Mouse (Mus musculus): Measurements from ENCODE around the gene Gm10837. TPM values are rescaled to one million over a fixed set of nuclear protein-coding genes. Genes with fewer than 3 reads are reported as not detected.

The Gm10837 gene
- total RNA-seq, 2 experiments from 2014 or later: not detected

DNA sequence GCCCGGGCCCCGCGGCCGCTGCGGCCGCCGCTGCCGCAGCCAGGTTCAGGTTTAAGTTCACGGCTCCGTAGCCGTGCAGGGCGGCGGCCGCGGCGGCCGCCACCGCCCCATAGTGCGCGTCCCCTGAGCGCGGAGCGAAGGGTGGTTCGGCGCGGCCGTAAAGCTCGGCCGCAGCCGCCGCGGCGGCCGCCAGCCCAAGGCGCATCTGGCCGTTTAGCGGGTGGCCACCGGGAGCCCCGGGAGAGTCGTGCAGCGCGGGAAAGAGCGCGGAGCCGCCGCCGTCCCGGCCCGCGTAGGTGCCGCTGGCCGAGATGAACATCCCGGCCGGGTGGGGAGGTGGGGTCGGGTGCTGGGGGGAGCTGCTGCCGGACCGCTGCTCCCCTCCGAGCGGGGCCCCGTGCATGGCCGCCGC lies 26.0 kb upstream of the Gm10837 start:
- ATAC-seq (ENCODE audit: poor library complexity, severe bottlenecking): no peak

DNA sequence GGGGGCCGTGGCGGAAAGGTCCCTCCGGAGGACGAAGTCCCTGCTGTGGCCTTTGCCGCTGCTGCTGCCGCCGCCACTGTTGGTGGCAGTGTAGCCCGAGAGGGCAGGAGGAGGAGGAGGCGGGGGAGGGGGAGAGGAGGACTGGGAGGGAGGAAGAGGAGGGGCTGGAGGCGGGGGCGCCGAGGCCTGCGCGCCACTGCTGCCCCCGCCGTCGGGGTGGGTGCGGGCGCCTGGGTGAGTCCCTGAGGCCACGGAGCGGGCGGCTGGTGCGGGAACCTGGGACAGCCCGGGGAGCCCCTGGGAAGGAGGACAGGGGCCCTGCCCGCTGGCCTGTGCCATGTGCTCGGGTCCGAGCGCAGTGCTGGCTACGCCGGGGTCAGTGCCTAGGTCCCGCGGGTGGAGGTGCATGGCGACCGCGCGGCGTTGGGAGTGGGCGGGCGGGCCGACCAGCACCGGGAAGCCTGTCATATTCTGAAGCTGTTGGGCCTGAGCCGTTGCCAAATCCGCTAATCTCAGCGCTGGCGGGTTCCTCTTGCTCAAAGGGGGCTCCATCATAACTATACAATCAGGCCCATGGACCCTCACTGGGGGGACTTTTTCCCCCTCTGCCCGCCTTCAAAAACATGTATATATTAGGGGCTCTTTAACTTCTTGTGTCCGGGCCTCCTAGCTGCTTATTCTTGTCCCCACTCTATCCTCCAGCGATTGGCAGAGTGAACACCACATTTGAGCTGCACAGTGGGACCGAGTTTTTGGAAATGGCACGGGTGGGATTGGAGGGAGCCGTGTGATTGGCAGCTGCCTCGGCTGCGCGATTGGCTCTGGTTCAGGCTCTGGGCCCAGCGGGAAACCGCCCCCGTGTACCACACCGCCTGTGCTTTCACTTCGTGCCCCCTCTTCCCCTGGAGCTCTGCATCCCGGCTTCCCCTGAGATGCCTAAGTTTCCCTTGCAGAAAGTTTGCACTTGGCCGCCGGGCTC lies 25.3 kb upstream of the Gm10837 start, which contains the start of gene Zic5:
Zic5 (minus strand) TSS at position 915 of the 979 bp plus-strand sequence.
- no peak for ATAC-seq (ENCODE audit: poor library complexity, severe bottlenecking)

DNA sequence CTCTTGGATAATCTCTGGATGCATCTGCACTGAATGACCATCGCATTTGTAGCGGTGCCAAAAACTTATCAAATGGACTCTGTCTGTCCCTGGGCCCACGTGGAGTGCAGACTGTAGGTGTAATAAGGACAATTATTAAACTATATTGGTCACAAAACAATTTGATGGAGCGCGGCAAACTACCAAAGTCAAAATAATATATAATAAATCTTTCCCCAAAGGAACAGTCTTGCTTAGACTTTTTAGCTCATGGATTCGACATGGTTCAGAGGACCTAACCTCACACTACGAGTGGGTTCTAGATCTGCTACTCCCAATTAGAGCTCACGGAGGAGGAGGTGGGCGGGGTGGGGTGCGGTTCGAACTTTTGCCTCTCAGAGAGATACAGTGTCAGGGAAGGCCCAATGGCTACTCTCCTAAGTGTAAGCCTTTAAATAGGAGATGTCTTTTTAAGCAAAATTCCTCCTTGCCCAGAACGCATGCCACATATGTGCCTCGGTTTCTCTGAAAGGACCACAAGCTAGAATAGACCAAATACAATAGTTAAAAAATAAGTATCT lies 24.4 kb upstream of the Gm10837 start:
- ATAC-seq (ENCODE audit: poor library complexity, severe bottlenecking): no peak

DNA sequence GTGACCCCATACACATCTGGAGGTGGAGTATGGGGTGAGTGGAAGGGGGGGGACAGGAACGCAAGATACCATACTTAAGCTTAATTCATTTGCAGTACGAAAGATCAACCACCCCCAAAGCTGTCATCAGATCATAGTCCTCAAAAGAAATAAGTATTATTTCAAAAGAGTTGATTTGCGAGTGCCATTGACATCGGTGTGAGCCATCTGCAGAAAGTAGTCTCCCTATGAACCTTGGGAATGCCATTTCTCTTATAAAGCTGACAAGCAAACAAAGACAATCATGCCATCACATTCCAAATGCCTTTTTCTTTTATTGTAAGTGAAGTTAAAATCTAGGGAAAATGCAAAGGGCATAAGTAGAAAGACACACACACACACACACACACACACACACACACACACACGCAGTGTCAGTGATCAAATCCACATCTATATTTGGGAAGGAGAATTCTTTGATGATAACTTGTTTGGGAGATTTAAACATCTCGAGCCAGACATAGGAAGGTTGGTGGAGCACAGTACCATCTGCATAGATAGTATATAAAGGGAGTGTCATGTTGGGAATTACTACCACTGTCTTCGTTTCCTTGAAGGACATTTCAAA lies 23.5 kb upstream of the Gm10837 start:
- no peak for ATAC-seq (ENCODE audit: poor library complexity, severe bottlenecking)

DNA sequence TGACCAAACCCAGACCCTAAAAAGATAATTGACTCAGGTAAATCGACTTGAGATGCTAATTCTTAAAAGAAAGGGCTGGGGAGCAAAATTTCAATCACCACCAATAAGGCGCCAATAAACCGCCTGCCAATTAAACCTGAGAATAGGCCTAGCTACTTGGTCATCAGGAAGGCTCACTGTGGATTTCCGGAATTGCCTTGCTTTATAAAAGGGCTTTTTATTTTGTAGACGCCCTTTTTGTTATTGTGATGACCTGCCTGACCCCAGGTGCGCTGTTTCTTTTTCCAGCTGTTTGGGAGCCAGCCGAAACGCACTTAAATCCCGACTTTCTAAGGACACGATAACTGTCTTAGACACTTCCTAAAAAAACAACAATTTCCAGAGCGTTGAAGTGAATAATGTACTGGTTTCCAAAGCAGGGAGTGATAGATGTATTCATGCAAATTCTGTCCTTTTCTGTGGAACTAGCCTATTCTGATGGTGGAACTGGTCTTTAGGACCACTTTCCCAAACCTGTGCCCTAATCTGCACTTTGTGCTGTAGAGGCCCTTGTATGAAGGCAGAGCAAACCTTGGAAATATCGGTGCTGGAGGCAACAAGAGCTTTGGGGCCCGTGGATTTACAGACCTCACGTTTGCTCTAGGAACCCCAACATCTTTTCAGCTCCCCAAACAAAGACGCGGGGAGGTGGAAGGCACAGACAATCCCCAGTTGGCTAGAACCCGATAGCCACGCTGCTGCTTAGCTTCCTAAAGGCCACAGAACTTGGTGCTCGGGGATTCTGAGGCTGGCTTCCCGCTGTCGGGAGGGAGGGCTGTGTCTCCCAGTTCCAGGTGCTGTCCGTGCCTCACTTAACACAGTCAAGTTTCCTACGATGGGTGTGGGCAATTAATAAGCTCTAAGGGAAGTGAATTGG lies 22.2 kb upstream of the Gm10837 start:
- no peak for ATAC-seq (ENCODE audit: poor library complexity, severe bottlenecking)

DNA sequence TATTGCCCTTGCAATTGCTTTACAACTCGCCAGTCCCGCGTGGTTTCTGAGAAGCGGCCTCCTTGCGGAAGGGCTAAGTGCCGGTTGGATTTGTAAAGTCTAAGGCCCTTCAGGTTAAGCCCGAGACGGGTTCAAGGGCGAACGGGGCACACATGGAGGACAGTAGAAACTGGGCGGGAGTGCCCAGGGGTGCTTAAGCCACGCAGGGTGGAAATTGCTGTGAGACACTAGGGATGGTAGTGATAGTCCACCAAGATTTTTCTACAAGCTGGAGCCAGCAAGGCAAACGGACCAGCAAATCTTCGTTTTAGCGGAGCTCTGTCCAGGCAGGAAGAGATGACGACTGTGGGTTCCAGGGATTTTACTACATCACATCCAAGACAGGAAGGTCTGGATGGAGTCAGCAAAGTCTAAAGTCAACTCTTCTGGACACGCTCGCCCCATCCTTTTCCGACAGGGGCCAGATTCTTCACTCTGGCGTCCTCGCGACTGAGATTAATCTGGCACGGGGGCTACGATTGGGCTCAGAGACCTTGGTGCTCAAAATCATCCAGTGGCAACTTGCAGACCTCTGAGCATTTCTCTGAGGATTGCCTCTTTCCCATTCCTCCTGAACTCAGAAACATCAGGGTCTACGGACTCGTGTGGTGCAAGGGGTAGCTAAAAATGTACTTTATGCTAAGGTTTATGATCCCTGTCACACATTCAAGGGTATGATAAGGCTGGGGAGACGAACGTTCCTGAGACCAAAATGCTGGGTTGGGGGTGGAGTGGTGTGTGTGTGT lies 21.2 kb upstream of the Gm10837 start:
- ATAC-seq (ENCODE audit: poor library complexity, severe bottlenecking): no peak

DNA sequence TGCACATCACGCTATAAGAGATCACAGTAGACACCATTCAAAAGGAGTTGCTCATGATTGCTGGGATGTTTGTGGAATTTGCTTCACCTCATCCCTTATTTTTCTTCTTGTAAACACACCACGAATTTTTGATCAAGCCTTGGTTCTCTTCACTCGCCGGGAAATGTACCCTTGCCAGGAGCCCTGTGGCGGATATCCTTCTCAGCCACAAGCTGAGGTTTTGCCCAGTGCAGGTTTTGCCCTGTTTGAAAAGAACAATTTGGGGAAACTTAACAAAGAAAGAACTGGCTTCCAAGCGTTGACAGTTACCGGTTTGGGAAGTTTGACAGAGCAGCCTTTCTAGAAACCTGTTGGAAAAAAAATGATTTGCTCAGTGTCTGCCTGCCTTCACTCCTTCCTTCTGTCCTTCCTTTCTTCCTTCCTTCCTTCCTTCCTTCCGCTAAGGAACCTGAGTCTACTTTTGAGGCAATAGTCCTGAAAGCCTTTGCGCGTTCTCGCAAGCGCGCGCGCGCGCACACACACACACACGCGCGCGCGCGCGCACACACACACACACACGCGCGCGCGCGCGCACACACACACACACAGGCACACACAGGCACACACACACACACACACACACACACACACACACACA lies 18.8 kb upstream of the Gm10837 start:
- no peak for ATAC-seq (ENCODE audit: poor library complexity, severe bottlenecking)

DNA sequence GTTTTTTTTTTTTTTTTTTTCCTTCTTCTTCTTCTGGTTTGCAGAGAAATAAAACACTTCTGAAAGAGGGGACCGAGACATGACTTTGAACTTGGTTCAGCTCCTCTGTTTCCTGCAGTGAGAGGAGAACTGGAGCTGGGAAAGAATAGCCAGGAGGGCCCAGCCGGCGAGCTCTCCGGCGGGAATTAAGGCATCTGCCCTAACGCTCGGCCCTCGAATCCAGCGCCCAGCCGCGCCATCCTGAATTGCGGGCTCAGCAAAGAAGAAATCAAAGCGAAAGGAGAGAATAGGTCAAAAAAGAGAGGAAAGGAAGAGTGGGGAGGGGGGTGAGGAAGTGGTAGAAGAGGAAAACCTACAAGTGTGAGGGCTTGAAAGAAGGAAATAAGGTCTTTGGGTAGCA lies 18.2 kb upstream of the Gm10837 start:
- no peak for ATAC-seq (ENCODE audit: poor library complexity, severe bottlenecking)

DNA sequence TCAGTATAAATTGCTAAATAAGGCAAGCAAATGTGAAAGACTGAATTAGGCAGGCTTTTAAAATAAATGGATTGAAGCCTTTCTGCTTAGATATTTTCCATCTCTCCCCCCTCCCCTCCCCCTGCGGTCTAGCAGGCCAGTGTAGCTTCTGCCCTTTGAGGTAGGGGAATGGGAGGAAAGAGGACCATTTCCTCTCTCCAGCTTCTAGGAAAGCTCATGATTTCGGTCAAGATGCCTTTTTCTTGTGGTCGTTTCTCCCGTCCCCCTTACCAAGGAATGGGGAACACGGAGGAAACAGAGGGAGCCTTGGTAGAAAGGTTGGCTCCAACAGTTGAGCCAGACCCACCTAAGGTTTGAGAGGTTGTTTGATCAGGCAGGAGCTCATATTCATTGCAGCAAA lies 17.7 kb upstream of the Gm10837 start:
- no peak for ATAC-seq (ENCODE audit: poor library complexity, severe bottlenecking)

DNA sequence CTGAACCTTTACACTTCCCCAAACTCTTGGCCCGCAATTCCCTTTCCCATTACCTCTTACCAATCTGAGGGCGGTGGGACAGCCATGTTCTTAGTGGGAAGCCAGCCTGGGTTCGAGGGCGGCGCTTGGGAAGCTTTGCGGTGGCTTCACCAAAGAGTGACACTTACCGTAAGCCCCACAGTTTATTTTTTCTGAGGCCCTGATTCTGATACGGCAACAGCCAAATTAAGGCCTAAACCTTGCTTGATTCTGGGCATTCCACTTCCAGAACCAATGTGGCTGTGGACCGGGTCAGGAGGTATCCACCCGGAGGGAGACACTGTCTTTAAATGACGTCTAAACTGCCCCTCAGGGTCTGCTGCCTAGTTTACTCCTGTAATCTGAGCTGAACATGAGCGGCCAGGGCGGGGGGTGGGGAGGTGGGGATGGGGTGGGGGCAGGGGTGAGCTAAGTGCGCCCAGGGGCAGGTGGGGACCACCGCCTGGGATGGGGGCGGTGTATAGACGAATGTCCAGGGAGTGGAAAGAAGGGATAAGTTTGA lies 17.1 kb upstream of the Gm10837 start:
- ATAC-seq (ENCODE audit: poor library complexity, severe bottlenecking): no peak

DNA sequence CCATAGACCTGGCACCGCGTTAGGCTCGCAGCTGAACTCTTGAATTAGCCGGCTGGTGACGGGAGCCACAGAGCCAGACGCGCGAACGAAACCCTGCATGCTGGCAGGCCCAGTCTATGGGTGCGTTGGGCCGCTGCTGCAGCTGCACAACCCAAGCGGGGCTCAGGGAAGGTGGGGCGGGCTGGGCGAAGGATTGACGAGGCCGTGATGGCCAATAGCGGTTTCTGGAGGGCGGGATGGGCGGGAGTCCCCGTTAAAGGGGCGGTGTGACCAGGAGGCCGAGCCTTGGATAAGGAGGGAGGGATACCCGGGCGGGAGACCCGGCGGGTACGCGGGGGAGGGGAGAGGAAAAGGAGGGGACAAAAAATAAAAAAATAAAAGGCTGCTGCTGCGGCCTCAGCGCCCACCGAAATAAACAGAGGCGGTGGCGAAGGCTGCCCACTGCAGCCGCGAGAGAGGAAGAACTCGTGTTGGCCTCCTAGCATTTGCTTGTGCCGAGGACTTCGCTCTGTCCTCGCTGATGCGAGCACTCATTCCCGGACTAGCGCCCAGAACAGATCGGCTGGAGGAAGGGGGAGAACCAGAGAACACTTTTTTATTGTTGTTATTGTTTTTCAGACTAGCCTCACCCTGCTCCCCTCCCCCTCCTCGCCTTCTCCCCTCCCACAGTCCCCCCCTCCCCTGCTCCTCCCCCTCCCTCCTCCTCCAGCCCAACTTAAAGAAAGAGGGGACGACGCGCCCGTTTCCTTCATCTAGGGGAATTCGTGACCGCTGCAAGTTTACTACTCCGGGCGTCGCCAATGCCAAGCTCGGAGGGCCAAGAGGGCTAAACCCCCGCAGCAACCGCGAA lies 16.1 kb upstream of the Gm10837 start:
- ATAC-seq (ENCODE audit: poor library complexity, severe bottlenecking): no peak

DNA sequence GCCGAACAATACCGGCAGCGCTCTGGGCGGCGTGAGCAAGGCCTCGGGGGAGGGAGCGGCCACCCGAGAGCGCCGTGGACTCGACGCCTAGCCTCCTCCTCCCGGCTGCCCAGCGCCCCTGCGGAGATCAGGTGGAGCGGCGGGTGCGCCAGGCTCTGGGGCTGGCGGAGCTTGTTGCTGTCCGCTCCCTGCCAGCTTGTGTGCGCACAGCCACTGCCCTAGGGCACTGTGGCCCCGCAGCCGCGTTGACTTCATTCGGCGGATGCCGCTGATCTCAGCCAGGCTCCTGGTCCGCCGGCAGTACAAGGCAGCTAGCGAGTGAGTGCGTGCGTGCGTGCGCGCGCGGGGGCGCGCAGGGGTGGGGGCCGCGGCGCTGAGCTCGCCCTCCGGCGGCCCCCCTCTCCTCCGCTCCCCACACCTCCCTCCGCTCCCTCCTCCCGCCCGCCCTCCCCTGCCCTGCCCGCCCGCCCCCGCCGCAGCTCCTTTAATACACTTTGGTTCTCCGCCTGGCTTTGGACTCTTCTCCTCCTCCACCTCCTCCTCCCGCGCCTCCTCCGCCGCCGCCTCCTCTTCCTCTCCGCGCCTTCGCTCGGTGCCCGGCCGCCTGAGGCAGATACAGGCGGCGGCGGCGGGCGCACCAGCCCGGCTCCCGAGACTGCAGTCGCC lies 15.4 kb upstream of the Gm10837 start, which contains the start of gene Zic2:
Zic2 (plus strand) TSS at position 545 of the 666 bp plus-strand sequence.
- ATAC-seq (ENCODE audit: poor library complexity, severe bottlenecking): 0 out of 2 replicates have a peak, but pooled peaks have one; percentile 22

DNA sequence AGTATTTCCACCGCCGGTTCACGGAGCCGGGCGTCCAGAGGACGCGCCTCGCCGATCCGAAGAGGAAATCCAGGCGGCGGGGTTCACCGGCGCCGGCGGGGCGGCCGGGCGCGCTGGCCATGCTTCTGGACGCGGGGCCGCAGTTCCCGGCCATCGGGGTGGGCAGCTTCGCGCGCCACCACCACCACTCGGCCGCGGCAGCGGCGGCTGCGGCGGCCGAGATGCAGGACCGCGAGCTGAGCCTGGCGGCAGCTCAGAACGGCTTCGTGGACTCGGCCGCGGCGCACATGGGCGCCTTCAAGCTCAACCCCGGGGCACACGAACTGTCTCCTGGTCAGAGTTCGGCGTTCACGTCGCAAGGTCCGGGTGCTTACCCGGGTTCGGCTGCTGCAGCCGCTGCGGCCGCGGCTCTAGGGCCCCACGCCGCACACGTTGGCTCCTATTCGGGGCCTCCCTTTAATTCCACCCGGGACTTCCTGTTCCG lies 14.8 kb upstream of the Gm10837 start:
- ATAC-seq (ENCODE audit: poor library complexity, severe bottlenecking): peak; percentile 20; the same call in 1 of the 2 replicates

DNA sequence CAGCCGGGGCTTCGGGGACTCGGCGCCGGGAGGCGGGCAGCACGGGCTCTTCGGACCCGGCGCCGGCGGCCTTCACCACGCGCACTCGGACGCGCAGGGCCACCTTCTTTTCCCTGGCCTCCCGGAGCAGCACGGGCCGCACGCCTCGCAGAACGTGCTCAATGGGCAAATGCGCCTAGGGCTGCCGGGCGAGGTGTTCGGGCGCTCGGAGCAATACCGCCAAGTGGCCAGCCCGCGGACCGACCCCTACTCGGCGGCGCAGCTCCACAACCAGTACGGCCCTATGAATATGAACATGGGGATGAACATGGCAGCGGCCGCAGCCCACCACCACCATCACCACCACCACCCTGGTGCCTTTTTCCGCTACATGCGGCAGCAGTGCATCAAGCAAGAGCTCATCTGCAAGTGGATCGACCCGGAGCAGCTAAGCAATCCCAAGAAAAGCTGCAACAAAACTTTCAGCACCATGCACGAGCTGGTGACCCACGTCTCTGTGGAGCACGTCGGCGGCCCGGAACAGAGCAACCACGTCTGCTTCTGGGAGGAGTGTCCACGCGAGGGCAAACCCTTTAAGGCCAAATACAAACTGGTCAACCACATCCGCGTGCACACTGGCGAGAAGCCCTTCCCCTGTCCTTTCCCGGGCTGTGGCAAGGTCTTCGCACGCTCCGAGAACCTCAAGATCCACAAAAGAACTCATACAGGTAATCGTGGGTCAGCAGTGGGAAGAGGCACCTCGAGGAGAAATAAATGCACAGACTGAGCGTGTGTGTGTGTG lies 14.2 kb upstream of the Gm10837 start:
- ATAC-seq (ENCODE audit: poor library complexity, severe bottlenecking): no peak

DNA sequence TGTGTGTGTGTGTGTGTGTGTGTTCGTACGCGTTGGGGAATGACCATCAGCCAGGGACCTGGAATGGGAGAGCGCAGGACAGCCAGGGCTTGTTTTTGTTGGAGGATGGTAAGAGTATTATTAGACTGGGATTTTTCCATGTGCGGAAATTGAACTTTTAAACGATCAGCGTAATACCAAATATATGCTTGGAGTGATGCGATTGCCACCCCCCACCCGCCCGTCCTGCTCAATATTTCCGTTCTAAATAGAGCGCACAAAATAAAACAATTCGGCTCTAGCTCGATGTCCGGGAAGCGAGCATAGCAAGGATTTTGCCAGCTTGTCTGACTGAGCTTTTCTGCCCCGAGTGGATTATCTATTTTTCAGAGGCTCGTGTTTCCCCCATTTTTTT lies 13.6 kb upstream of the Gm10837 start:
- ATAC-seq (ENCODE audit: poor library complexity, severe bottlenecking): no peak

DNA sequence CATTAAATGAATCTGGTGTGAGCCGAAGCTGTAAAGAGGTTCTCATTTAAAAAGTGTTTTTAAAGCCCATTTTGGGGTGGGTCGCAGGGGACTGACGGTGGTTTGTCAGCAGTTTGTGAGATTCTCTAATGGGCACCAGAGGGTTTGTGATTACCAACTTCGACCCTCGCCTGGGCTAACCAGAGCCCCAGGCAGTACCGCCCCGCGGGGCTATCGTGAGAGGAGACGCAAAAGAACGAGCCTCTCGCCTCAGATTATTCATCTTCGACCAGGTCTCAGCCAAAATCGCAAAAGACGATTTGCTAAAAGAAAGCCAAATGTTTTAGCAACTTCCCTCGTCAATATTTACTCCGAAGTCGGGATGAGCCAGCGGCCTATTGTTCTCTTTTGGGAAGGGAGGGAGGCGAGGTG lies 13.1 kb upstream of the Gm10837 start:
- ATAC-seq (ENCODE audit: poor library complexity, severe bottlenecking): no peak

Measured in megakaryocyte, adult 5-6 weeks (primary cell).